Mouse (Mus musculus): ENCODE results near the gene Gm20388.

The Gm20388 gene

DNA sequence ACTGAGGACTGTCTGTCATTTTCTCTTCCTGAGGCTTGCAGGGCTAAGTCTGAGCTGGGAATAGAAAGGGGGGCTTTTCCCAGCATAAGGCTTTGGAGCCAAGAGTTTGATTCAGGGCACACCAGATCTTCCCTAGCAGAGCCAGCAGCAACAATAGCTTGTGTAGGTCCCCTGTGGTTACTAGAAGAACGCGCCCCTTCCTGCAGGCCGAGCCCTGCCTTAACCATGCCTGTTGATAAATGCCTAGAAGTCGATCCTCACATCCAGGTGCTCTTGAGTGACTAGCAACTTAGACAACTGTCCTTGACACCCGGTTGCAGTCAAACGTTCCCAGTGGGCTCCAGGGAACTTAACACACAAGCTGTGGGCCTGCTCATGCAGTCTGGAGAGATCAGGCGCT lies 512.9 kb downstream of the Gm20388 start:
- no peak for DNase-seq (ENCODE audit: low read depth in 2 of 2, low spot score in 2 of 2)

DNA sequence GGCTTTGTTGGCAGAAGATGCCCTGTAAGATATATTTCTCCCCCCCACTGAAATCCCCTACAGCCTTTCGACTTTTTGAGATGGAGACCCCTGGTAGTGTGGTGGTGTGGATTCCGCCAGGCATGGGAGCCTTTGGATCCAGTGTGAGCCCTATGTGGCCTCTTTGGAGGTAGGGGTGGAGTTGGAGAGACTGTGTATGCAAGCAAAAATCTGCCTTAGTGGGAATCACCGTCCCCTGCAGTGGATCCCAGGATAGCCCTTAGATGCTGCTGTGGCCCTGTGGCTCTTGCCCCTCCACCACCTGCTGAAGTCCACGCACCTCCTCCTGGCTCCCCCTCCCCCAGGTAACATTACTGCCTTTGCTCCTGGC lies 514.2 kb downstream of the Gm20388 start:
- no peak for DNase-seq (ENCODE audit: low read depth in 2 of 2, low spot score in 2 of 2)

DNA sequence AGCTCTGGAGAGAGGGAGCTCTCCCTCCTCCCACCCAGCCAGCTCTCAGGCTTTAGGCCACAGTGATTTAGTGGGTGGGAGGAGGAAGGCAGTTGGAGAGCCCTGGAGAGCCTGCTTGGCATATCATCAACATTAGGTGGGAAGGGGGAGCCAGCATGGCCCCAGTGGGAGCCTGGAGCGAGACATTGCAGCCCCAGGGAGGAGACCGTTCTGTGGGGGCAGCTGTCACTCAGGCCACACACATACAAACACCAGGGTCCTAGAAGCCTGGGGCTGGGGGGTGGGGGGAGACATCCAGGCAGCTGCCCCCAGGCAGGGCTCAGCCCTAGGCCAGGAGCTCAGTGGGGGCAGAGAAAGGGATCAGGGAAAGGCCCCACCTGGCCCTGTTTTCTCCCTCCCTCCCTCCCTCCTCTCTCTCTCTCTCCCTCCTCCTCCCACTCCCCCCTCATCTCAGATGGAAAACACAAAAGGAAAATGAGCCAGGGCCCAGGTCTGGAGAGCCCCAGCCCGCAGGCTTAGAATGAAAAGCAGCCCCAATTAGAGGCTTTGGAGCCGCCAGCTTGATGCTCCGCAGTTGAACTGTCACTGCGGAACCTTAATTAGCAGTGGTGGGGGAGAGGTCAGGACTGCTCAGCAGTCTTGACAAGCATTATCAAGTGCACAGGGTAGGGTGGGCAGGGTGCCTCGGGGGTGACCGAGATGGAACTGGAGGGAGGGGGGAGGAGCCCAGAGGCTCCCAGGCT lies 514.7 kb downstream of the Gm20388 start:
- no peak for DNase-seq (ENCODE audit: low read depth in 2 of 2, low spot score in 2 of 2)

DNA sequence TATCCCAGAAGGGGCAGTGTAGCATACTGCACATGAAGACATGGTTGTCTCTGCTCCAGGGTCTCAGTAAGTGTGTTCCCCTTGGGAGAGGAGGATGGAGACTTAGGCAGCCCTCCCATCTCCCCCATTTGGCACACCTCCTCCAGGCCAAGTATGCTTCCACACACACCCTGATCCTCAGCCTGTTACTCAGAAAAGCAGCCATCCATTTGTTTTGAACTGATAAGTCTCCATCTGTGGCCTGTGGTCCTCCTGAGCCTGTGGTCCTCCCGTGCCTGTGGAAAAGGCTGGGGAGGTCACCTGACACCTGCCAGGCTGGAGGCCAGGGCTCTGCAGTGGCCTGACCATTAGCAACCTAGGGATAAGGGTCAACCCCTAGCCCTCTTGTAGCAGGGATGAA lies 515.5 kb downstream of the Gm20388 start:
- DNase-seq (ENCODE audit: low read depth in 2 of 2, low spot score in 2 of 2), result no peak

DNA sequence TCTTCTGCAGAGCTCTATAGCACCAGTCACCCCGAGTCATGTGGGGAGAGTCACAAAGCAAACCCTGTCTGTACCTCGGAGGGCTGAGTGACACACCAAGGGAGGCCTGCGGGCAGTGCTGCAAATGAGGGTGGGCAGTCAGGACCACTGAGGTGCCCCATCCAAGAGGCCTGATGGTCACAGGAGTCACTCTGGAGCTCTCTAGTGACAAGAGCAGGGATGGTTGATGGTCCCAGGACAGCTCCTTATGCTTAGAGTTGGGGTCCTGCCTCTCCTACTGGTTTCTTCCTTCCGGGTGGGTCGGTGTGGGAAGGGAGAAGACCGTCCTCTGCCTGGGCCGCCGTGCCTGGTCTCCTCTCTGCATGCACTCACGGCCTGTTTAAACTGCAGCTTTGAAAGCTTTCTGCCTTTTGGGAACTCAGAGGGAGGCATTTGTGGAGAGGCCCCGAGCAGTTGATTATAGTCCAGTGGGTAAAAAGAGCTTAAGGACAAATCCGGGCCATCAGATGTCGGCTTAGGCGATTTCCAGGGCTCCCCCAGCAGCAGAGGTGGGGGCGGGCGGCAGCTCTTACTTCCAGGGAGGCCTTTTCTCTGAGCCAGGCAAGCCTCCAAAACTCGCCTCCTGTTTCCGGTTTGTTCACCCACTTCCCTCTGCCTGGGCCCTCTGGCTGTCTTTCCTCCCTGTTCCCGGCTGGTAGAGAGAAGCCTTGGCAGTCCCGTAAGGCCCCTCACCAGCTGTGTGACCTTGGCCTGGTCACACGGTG lies 516.2 kb downstream of the Gm20388 start:
- DNase-seq (ENCODE audit: low read depth in 2 of 2, low spot score in 2 of 2), result no peak

DNA sequence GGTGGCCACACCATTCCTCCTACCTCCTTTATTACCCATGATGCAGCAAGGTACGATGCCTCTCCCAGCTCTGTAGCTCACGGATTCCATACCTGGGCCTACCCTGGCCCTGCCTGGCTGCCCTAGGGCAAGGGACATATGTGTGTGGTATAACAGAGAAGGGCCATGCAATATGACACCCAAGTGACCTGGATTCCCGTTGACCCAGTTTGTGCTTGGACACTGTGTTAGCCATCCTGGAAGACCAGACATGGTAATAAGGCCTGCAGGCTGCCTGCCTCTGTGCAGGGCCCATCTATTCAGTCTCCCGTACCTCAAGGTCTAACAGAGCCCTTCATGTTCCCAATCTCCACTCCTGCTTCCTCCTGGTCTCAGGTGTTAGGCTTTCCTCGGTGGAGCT lies 517.9 kb downstream of the Gm20388 start:
- no peak for DNase-seq (ENCODE audit: low read depth in 2 of 2, low spot score in 2 of 2)

DNA sequence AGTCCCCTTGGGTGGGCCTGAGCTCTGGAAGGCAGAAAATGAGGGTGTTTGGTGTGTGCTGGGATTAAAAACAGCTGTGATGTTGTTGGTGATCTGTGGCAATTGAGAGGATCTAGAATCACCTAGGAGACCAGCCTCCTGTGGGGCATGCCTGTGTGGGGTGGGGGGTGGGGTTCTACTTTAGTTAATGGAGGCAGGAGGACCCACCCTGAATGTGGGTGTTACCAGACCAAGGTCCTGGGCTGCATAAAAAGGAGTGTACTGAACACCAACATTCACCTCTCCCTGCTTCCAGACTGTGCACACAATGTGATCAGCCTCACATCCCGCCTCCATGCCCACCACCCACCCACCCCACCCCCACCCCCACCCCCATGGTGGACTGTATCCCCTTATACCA lies 518.5 kb downstream of the Gm20388 start:
- DNase-seq (ENCODE audit: low read depth in 2 of 2, low spot score in 2 of 2), result no peak

DNA sequence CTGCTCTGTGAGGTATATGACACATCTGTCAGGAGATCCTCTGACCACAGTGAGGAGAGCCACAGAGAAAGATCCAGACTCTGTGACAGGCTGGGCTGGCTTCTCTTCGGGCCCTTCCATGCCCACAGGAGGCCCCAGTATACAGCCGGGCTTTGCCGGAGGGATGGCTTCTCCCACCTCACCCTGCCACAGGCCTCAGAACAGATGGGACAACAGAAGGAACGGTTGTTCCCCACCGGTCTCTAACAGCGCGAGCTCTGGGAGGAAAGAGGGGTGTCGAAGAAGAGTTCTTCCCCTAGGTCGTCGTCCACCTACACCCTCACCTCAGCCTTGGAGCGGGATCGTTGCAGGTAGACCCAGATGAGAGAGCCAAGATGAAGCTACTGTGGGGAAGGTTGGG lies 520.4 kb downstream of the Gm20388 start:
- DNase-seq (ENCODE audit: low read depth in 2 of 2, low spot score in 2 of 2), result no peak

DNA sequence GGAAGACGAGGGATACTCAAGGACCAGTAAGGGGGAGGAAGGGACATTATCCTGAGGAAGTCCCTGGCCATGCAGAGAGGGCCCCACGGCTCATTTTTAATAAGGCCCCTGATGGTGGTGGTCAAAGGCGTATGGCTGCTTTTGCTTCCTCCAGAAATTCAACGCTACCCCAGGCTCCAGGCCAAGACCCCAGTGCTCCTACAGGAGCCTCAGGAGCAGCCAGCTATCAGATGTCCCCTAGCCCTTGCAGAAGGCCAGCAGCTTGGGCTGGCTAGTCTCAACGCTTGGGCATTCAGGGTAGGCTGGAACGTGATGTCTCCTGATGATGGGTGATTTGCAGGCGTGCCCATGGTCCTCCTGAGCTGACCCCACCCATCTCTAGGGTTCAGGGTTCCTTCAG lies 521.8 kb downstream of the Gm20388 start:
- no peak for DNase-seq (ENCODE audit: low read depth in 2 of 2, low spot score in 2 of 2)

DNA sequence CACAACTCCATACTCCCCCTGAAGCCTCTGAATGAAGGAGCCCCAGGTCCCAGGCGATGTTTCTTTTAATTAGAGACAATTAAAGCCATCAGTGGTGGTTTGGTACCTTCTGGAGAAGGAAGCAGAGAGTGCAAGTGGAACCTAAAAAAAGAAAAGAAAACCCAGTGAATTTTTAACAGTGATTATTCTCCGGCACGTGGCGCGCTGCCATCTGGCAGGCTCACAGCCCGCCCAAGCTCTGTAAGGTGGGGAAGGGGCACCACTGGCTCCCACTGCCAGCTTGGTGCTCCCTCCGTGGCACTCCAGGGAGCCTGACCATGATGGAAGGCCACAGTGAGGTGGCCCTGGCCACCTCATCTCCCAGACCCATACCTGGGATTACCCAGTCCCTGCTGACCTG lies 522.5 kb downstream of the Gm20388 start:
- DNase-seq (ENCODE audit: low read depth in 2 of 2, low spot score in 2 of 2), result no peak

DNA sequence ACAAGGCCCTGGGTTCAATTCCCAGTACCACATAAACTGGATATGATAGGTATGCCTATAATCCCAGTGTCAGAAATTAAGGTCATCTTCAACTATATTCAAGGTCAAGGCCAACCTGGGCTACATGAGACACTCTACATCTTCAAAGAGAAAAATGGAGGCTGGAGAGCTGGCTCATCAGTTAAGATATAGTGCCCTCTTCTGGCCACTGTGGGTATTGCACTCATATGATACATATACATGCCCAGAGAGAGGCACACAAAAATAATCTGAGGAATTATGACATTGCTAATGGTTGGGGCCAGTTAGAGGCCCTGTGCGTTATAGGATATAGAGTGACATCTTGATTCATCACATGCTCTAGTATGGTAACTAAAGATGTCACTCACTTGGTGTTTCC lies 523.1 kb downstream of the Gm20388 start:
- no peak for DNase-seq (ENCODE audit: low read depth in 2 of 2, low spot score in 2 of 2)

DNA sequence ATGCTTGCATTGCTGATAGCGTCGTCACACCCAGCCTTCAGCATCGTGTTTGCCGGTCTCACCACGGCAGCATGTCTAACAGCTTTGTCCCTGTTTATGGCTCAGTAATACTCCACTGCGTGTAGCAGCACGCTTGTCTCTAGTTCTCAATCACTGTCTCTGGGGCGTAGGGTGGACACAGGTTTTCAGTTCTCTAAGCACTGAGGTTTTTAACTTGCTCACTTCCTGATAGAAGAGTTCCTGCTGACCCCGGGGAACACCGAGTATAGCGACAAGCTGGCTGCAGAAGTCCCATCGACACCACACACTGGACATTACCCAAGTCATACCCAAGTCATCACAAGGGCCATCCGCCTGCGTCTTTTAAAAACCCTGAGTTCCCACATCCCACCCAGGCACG lies 525.1 kb downstream of the Gm20388 start:
- no peak for DNase-seq (ENCODE audit: low read depth in 2 of 2, low spot score in 2 of 2)

DNA sequence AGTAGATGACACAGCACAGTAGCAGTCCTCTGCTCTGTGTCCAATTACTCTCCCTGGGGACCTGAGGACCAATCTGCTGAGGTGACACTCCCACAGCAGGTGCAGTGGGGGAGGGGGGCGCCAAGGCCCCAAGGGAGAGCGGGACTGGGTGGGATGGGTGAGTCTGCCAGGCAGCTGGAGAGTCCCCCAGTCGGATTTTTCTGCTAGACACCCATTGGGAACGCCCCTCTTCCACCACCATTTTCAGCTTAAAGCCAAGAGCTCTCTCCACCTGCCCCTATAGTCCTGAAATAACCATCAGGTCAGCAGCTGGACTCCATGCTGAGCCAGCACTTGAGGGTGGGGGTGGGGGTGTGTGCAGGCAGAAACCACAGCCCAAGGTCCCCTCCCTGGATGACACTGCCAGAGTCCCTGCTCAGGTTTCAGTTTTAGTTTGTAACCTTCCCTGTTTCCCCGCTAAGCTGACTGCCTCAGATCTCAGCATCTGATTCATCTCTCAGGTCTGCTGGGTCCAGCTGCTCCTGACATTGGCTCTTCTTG lies 525.9 kb downstream of the Gm20388 start:
- DNase-seq (ENCODE audit: low read depth in 2 of 2, low spot score in 2 of 2), result no peak

DNA sequence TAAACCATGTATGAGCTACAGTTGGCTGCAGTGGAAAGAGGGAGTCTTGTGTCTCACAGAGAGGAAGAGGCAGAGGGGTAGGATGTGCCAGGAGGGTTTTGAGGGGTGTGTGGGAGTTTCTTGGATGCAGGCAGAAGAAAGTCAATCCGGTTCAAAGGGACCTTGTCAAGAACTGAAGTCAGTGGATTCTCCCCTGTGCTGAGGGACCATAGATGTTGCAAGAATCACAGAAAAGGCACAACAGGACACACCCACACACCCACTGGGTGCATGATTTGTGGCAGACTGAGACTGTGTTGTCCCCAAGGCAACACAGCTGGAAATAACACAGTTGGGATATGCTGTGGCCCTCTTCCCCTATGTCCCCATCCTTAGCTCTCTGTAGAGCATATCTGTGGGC lies 526.6 kb downstream of the Gm20388 start:
- DNase-seq (ENCODE audit: low read depth in 2 of 2, low spot score in 2 of 2), result no peak

DNA sequence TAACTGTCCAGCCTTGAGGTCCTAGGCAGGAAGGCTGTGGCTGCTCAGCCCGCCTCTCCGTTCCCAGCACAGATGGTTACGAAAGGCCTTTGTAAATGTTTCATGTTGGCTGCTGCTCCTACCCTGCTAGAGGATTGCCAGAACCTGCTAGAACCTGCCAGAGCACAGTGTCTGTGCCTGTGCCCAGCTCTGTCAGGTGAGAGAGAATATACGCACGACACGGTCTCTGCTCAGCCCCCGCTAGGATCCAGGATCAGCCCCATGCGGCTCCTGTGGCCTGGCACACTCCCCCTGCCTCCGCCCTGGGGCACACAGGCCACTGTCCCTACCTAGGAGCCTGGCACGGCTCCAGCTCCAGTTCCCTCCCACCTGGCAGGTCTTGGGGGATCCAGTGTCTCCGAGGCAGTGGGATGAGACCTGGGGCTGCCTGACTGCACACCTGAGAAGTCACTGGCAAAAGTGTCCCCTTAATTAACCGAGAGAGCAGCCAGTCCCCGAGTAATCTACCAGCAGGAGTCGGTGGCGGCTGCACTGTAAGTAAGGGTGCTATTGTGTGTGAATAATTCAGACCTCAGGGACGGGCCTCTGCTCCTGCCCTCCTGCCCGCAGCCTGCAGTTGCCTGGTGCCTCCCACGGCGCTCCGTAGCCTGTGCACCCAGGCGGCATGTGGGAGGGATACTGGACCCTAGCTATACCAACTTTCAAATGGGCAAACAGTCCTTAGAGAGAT lies 527.2 kb downstream of the Gm20388 start:
- no peak for DNase-seq (ENCODE audit: low read depth in 2 of 2, low spot score in 2 of 2)

DNA sequence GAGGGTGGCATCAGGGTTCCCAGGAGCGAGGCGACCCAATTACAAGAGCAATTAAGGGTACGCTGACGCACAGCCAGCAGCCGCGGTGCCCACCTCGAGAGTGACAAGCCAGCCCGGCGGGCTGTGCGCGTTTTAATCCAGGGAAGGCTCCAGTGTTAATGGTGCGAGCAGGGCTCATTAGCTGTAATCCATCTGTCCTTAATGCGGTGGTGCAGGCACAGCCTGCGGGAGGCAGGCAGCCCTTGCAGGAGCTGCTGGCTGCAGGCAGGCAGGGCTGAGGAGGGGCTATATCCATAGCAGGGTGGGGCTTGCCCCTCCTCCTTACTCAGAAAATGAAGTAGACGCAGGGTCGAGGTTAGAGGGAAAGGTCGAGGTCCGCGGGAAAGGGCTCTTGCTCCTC lies 528.7 kb downstream of the Gm20388 start:
- DNase-seq (ENCODE audit: low read depth in 2 of 2, low spot score in 2 of 2), result no peak

DNA sequence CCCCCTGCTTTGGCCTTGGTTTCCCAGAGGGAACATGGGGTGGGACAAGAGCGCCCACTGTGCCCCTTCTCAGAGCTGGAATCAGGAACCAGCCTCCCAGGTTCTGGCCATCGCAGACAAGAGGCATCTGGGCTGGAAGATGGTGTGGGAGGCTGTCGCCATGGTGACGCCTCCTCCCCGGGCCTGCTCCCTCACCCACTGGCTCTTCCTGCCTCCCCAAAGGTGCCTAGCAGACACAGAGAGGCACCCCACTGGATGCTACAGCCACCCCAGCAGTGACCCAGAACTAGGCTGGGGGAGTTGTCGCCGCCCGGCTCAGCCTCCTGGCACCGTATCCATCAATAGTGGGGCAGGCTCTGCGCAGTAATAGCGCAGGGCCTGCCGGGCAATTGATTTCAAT lies 530.1 kb downstream of the Gm20388 start:
- no peak for DNase-seq (ENCODE audit: low read depth in 2 of 2, low spot score in 2 of 2)

DNA sequence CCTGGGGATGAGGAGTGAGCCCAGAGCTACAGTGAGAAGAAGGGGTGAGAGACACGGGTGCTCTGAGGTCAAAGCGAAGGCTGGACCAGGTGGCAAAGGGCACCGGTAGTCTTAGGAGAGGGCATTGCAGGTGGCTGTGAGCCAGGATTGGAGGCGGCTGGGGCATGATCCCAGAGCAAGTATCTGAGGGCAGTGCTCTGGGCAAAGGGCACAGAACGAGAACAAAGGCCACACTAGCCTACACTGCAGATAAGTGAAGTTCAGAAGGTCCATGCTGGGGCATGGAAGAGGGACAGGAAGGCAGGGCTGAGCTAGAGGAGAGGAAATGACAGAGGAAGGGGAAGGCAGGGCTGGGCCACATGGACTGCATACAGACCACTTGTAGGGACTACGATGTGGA lies 531.0 kb downstream of the Gm20388 start:
- no peak for DNase-seq (ENCODE audit: low read depth in 2 of 2, low spot score in 2 of 2)

DNA sequence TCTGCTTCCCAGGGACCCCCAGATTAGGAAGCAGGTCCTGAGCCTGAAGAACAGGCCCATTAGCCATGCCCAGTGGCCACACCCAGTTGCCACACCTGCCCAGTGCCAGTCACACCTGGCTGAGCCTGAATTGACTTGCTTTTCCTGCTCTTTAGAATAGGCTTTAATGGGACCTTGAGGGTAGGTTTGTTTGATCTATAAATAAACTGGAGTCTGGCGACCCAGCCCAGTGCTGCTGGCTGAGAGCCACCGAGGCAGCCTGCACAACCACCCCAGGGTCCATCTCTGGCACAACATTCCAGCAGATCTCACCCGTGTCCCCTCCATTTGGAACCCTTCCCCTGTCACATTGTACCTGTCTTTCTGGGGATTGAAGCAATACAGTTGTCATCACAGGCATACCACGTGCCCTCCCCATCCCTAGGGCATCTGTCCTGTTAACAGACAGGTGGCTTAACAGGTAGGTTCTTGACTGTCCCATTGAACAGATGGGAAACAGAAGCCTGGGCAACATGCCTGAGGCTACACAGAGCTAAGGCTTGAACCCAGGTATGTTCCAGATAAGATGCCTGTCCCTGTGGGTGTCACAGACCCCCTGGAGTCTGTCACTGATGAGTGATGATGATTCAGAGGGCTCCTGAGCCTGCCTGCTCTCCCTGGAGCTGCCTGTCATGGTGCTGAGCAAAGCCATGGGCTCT lies 531.8 kb downstream of the Gm20388 start:
- no peak for DNase-seq (ENCODE audit: low read depth in 2 of 2, low spot score in 2 of 2)

DNA sequence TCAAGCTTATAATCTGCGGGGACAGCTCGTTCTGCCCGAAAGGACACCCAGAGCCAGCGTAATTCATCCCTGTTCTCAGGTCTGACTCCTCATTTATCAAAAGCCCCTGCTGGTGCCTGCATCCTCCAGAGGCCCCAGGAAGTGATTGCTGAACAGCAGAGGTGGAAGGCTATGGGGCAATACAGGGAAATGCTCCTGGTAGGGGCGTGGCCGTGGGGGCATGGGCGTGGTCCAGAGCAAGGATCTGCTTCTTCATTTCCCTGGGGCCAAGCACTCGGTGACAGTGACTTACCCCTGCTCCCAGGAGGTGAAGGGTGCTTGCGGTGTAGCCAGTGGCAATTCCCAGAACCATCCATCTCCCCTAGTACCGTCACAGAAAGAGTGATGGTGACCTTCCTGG lies 534.6 kb downstream of the Gm20388 start:
- DNase-seq (ENCODE audit: low read depth in 2 of 2, low spot score in 2 of 2), result no peak

DNA sequence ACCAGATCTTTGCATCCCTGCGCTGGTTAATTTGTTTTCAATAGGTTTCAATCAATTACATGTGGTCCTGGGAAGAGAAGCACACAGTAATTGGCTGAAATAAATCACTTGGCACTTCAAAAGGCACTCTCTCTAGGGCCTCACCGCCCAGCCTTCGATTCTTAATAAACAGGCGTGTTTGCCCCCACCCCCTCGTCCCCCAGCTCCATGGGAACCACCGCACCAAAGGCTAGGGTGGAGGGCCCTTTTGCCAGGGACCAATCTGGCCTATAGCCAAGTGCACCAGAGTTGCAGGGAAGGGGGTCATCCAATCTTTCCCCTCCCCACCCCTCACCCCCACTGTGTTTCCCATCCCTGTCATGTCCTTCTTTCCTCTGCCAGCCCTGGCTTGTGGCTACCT lies 537.5 kb downstream of the Gm20388 start:
- DNase-seq (ENCODE audit: low read depth in 2 of 2, low spot score in 2 of 2), result no peak
